Mouse (Mus musculus) cerebellum, adult 11 months (tissue): Measurements from ENCODE around the gene Gorasp2.
A peak's percentile ranks its signal among the peaks of the same experiment; 100 is the strongest.

Experiments used
- DNase-seq: peaks from one replicate; pipeline ENCODE4 v3.0.0; 2022

Gene Gorasp2

GRCm38 (mm10) chr2:70660887-70661714 lies at the start of gene Gorasp2:
Gene Gorasp2 (plus strand): TSS chr2:70661576.
- DNase-seq: peak; percentile 96

DNA sequence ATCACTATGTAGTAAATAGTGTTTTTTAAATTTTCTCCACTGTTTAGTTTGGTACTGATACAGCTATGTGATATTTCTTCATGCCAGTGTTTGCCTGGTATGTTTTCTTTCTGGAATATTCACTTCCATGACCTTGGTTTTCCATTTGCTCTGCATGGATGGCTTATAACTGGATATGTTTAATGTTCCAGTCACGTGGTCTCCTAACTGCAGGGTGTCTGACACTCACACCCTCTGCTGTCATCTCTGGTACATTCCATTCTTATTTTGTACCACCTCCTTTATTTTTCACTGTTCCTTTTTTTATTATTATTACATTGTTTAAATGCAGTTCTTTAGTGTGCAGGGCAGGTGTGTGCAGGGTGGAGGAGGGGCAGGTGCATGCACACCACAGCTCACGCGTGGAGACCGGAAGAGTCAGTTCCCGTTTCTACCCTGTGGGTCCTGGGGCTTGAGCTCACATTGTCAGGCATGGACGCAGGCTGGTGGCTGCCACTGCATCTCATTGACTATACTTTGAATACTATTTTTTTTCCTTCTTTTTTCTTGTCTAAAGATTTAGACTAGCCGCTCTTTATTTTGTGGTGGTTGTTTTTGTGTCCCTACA lies 46.5 kb upstream of the Gorasp2 start:
- no peak for DNase-seq

GRCm38 (mm10) chr2:70616076-70616475 lies 45.3 kb upstream of the Gorasp2 start:
- no peak for DNase-seq

GRCm38 (mm10) chr2:70616617-70617016 lies 44.8 kb upstream of the Gorasp2 start:
- no peak for DNase-seq

- DNase-seq: no peak
Measured at GRCm38 (mm10) chr2:70619232-70619835, 42.0 kb upstream of the Gorasp2 start.

DNA sequence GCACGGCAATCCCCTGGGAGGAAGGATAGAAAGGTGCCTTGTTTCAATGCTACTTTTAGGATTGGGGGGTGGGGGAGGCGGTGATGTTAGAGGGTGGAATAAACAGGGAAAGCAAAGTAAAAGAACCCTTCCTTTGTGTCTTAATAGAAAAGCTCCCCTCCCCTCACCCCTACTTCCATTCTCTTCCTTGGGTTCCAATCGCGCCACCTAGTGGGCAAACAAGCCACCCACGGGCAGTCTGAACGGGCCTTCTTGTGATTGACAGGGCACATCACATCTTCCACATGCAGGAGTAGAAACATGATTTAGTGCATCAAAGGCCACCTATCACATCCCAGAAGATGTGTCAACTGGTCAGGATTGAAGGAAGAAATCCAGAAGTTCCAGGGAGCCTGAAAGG lies 41.2 kb upstream of the Gorasp2 start:
- no peak for DNase-seq

- no peak for DNase-seq
Measured at GRCm38 (mm10) chr2:70622244-70622643, 39.1 kb upstream of the Gorasp2 start.

- no peak for DNase-seq
Measured at GRCm38 (mm10) chr2:70625761-70626160, 35.6 kb upstream of the Gorasp2 start.

GRCm38 (mm10) chr2:70628397-70628796 lies 33.0 kb upstream of the Gorasp2 start:
- DNase-seq: no peak

DNA sequence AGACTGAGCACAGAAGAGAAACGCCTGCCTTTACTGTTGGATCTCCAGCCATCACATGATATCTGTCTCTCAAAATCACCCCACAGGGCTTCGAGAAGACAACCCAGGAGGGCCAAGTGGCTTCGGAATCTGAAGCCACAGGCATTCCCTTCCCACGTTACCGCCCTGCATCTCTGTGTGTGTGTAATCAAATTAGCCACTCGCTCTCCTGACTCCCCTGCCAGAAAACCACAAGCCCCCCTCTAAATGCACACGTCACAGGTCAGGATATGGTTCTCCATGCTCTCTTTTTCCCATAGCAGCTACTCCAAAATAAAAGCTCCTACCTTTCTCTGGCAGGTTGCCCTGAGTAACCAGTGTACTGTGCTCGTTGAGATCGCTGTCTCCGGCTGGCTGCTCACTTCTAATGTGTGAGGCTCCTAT lies 32.0 kb upstream of the Gorasp2 start:
- no peak for DNase-seq

DNA sequence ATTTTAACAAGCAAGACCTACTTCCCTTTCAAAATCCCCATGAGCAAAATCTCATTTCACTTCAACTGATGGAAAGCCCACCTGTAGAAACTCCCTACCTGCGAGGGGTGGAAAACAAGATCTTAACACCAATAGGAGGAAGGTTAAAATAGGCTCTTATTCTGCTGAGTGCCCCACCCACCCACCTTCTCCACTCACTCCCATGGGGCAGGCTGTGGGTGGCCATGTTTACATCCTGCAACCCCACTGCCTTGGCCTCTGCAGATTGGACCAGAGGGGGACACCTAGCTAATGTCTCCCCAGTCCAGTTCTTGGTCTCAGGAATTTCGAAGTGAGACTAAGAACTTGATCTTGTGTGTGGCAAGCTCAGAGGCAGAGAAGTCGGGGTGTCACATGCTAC lies 31.5 kb upstream of the Gorasp2 start:
- no peak for DNase-seq

DNA sequence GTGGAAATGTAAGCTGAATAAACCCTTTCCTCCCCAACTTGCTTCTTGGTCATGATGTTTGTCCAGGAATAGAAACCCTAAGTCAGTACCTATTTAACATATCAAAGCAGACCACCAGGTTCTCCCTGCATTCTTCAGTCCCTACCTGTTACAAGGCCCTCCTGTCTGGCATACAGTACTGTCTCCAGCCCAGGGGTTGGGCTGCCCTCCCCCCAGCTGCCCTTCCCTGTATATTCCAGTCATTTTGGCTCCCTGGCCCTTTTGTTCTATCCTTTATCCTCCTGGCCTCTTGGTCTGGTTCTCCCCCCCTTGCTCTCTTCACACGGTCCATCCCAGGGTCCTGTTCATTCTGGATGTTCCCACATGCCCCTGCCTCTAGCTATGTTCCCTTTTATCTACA lies 30.1 kb upstream of the Gorasp2 start:
- no peak for DNase-seq

- no peak for DNase-seq
Measured at GRCm38 (mm10) chr2:70632412-70632811, 29.0 kb upstream of the Gorasp2 start.

DNA sequence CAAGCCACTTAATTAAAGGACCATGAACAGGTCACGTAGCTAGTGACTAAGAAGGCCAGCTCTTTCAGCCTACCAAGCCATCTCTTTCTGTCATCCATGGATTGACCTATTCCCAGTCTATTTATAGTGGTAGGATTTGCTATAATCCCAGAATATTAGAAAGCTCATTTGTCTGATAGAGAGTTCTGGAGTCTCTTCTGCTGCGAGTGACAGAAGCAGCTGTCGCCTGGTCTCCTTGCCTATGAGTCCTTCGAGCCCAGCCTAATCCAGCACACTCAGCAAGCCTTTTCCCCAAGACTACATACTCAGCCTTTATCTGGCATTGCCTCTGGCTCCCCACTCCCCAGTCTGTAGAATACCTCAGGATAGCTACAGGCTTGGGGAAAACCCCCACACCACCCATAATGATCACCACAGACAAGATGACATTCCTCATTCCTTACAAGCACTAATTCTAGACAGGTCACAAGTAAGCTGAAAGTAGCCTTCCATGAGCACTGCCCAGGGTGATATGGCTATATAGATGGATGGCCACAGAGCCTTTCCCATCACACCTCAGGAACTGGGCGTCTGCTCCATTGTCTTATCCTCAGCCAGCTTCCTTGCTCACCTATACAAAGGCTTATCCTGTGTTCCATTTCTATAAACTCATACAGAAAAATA lies 27.2 kb upstream of the Gorasp2 start:
- no peak for DNase-seq

DNA sequence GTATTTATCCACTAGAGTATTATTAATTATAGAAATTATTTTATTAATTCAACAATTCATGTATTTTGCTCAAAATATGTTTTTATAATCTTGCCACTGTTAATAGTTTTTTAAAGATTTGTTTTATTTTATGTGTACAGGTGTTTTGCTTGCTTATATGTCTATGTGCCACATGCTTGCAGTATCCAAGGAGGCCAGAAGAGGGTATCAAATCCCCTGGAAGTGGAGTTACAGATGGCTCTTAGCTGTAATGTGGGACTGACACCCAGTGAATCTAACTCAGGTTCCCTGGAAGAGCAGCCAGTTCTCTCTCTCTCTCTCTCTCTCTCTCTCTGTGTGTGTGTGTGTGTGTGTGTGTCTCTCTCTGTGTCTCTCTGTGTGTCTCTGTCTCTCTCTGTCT lies 20.4 kb upstream of the Gorasp2 start:
- no peak for DNase-seq

- DNase-seq: no peak
Measured at GRCm38 (mm10) chr2:70642971-70643565, 18.3 kb upstream of the Gorasp2 start.

DNA sequence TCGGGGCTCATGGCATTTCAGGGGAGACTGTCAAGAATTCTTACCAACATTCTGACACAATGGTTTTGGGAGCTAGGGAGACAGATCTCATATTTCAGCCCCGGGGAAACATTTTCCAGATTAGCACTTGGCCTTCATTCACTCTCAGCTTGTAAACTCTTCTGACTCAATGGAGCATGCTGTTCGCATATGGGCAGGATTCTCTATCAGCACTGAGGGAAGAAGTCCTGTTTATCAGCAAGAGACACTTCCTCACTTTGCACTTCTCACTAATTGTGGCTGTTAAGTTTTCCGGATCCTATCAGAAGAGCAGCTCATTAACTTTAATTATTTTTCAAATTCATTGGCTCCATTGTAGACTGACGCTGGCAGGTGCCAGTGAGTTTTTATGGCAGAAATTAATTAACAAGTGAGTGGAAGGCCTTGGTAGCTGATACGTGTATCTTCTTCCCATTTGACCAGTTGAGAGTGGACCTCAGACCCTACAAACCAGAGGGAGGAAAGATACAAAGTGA lies 16.1 kb upstream of the Gorasp2 start:
- no peak for DNase-seq

DNA sequence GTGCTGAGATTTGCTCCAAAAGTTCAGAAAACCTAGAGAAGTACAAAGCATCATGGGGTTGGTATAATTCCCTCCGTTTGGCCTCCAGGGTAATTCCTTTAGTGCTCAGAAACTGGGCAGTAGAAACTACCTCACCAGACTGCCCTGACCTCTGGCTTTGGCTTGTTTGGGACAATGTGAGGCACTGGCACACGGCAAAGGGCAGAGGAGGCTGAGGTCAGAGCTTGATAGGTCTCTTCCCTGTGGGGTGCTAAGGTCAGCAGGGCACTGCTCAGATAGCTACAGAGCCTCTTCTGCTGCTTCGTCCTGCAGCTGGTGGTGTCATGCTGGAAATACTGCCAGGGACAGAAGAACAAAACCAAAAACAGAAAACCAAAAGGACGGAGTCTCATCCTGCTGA lies 13.7 kb upstream of the Gorasp2 start:
- no peak for DNase-seq

DNA sequence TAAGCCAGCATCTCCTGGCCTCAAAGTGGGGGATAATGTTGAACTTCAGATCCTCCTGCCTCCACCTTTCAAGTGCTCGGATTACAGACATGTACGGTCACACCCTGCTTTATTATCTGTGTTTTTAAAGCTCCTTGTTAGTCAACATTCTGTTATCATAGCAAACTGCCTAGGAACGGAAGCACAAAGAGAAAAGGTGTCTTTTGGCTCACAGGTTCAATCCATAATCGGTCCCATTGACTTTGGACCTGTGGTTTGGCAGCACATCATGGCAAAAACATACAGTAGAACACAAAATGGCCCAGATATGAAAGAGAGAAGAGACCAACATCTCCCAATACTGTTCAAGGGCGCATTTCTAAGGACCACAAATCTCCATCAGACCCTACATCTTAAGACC lies 13.1 kb upstream of the Gorasp2 start:
- no peak for DNase-seq

DNA sequence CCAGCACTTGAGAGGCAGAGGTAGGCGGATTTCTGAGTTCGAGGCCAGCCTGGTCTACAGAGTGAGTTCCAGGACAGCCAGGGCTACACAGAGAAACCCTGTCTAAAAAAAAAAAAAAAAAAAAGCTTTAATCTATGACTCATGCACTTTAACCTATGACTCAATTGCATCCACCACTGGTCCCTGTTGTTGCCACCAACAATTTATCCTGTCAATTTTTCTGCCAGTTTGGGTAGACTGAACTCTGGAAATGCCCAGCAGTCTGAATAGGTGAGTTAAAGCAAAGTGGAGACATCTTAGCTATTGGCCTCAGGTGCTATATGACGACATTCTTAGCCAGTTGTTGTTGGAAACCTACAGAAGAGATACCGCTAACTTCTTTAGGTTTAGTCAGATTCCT lies 11.9 kb upstream of the Gorasp2 start:
- no peak for DNase-seq

DNA sequence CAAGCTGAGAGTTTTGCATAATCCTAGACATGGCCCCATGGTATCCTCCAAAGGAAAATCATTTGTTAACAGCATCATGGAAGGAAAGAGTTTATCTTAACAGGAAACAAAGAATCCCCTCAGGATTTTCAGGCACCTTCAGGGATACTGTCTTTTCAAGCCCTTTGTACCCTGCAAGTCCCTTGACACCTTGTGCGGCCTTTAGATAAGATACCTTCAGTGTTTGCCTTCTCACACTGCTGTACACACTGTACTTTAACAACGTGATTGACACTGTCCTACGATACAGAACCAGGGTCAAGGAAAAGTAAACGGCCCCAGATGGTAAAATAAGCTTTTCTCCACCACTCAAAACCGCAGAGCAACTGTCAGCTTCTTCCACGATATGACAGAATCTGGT lies 9.6 kb upstream of the Gorasp2 start:
- no peak for DNase-seq

GRCm38 (mm10) chr2:70657083-70657482 lies 4.3 kb upstream of the Gorasp2 start:
- DNase-seq: no peak
